Mouse (Mus musculus) hindbrain, embryonic 13.5 days (tissue): ENCODE measurements around the gene Emilin2. TPM values are rescaled to one million over a fixed set of nuclear protein-coding genes. Genes with fewer than 3 reads are reported as not detected.

Experiments used
- ATAC-seq: fragments of 200-750 bp; cut with Nextera tagmentation; 2 replicates; pipeline ENCODE4 v1.8.0; 2017; ENCODE audit warnings: moderate TSS enrichment; ENCODE audit not compliant: low FRiP score
- H3K27ac ChIP-seq: fragments of 300-500 bp; sonication (generic); 2 replicates; pipeline ENCODE4 v1.5.1; 2015; ENCODE audit warnings: inconsistent platforms, mild to moderate bottlenecking, moderate library complexity
- H3K27me3 ChIP-seq: fragments of 300-500 bp; sonication (generic); 2 replicates; pipeline ENCODE4 v1.6.1; 2015; ENCODE audit warnings: mild to moderate bottlenecking, inconsistent platforms
- H3K36me3 ChIP-seq: fragments of 300-500 bp; sonication (generic); 2 replicates; pipeline ENCODE4 v1.6.1; 2015; ENCODE audit warnings: mild to moderate bottlenecking, inconsistent platforms
- H3K4me1 ChIP-seq: fragments of 300-500 bp; sonication (generic); replicated peaks from 2 replicates; pipeline ENCODE4 v1.6.1; 2015; ENCODE audit warnings: inconsistent platforms
- H3K4me2 ChIP-seq: fragments of 300-500 bp; sonication (generic); 2 replicates; pipeline ENCODE4 v1.6.1; 2015; ENCODE audit warnings: inconsistent platforms, mild to moderate bottlenecking, moderate library complexity
- H3K4me3 ChIP-seq: fragments of 300-500 bp; sonication (generic); 2 replicates; pipeline ENCODE4 v1.5.1; 2015; ENCODE audit warnings: mild to moderate bottlenecking, inconsistent platforms
- H3K9ac ChIP-seq: fragments of 300-500 bp; sonication (generic); 2 replicates; pipeline ENCODE4 v1.6.1; 2015; ENCODE audit warnings: mild to moderate bottlenecking, inconsistent platforms
- H3K9me3 ChIP-seq: fragments of 300-500 bp; sonication (generic); 2 replicates; pipeline ENCODE4 v1.6.1; 2016; ENCODE audit warnings: inconsistent platforms
- WGBS: fragments of 180-500 bp; shearing (Covaris S2); methylation state at CpG from one replicate; pipeline ENCODE4 v1.1.7; 2015; 5-methylcytosine and 5-hydroxymethylcytosine counted together
- polyA plus RNA-seq: library from polyadenylated mRNA; unstranded; fragments of >200 nt; fragmentation: Nextera tagmentation; extraction: Ambion mirVana; gene quantifications from 2 replicates; pipeline ENCODE4 v1.2.1, GENCODE M21; 2015

Emilin2 gene
- polyA plus RNA-seq, 1 experiment from 2014 or later, result 2.2 TPM

GRCm38 (mm10) chr17:71238494-71238893 lies 73.3 kb downstream of the Emilin2 start:
- Histone ChIP-seq H3K27me3 (no peaks in the 10 kb centered on the region), H3K4me3 (no peak overlapping the region), H3K9me3 (no peaks in the 10 kb centered on the region), H3K27ac (no peak overlapping the region), H3K4me1 (no peaks in the 10 kb centered on the region), H3K9ac (no peak overlapping the region), H3K36me3 (peaks cover 80% of the 10 kb centered on the region), H3K4me2 (no peak overlapping the region)
- WGBS, result 96% methylated on average over 7 of the region's 7 CpGs
- ATAC-seq, result no peak

- H3K27ac ChIP-seq, result no peak overlapping the region
- no peaks in the 10 kb centered on the region for H3K27me3 ChIP-seq
- H3K9ac ChIP-seq, result no peak overlapping the region
- H3K36me3 ChIP-seq, result peaks cover 66% of the 10 kb centered on the region
- no peak overlapping the region for H3K4me2 ChIP-seq
- ATAC-seq, result no peak
- no peaks in the 10 kb centered on the region for H3K4me1 ChIP-seq
- no peak overlapping the region for H3K4me3 ChIP-seq
- WGBS, result 85% methylated on average over 12 of the region's 12 CpGs
- no peaks in the 10 kb centered on the region for H3K9me3 ChIP-seq
These were observed 76.4 kb downstream of the Emilin2 start for GRCm38 (mm10) chr17:71235229-71235958.

- H3K36me3 ChIP-seq, result peaks cover 58% of the 10 kb centered on the region
- no peaks in the 10 kb centered on the region for H3K9me3 ChIP-seq
- WGBS, result 90% methylated on average over 12 of the region's 12 CpGs
These were observed 77.7 kb downstream of the Emilin2 start for GRCm38 (mm10) chr17:71234041-71234594.

GRCm38 (mm10) chr17:71233210-71233609 lies 78.6 kb downstream of the Emilin2 start:
- WGBS, result 96% methylated on average over 4 of the region's 4 CpGs

More at GRCm38 (mm10) chr17:71234041-71234594, 77.7 kb downstream of the Emilin2 start:
- Histone ChIP-seq H3K4me3 (no peak overlapping the region), H3K4me1 (no peaks in the 10 kb centered on the region), H3K4me2 (no peak overlapping the region), H3K27ac (no peak overlapping the region), H3K9ac (no peak overlapping the region), H3K27me3 (no peaks in the 10 kb centered on the region)
- no peak for ATAC-seq

GRCm38 (mm10) chr17:71231998-71232397 lies 79.8 kb downstream of the Emilin2 start:
- Histone ChIP-seq H3K27ac (no peak overlapping the region), H3K36me3 (peaks cover 36% of the 10 kb centered on the region), H3K4me3 (no peak overlapping the region), H3K27me3 (no peaks in the 10 kb centered on the region), H3K9ac (no peak overlapping the region), H3K9me3 (no peaks in the 10 kb centered on the region), H3K4me1 (no peaks in the 10 kb centered on the region), H3K4me2 (no peak overlapping the region)
- no peak for ATAC-seq
- WGBS, result 100% methylated on average over 2 of the region's 2 CpGs

More at GRCm38 (mm10) chr17:71233210-71233609, 78.6 kb downstream of the Emilin2 start:
- peaks cover 49% of the 10 kb centered on the region for H3K36me3 ChIP-seq
- H3K4me2 ChIP-seq, result no peak overlapping the region
- no peaks in the 10 kb centered on the region for H3K27me3 ChIP-seq
- H3K9me3 ChIP-seq, result no peaks in the 10 kb centered on the region
- no peak overlapping the region for H3K9ac ChIP-seq
- no peaks in the 10 kb centered on the region for H3K4me1 ChIP-seq
- no peak overlapping the region for H3K4me3 ChIP-seq
- no peak for ATAC-seq
- H3K27ac ChIP-seq, result no peak overlapping the region

- Histone ChIP-seq H3K4me1 (no peaks in the 10 kb centered on the region), H3K36me3 (peaks cover 27% of the 10 kb centered on the region), H3K9ac (no peak overlapping the region), H3K9me3 (no peaks in the 10 kb centered on the region), H3K27me3 (no peaks in the 10 kb centered on the region), H3K27ac (0 out of 2 replicates have a peak overlapping the region, but pooled peaks have one; percentile 8), H3K4me2 (no peak overlapping the region), H3K4me3 (no peak overlapping the region)
- WGBS, result 81% methylated on average over 9 of the region's 9 CpGs
- peak; percentile 49; the same call in 1 of the 2 replicates for ATAC-seq
These were observed 81.6 kb downstream of the Emilin2 start for GRCm38 (mm10) chr17:71230108-71230709.

- 85% methylated on average over 7 of the region's 7 CpGs for WGBS
- no peaks in the 10 kb centered on the region for H3K9me3 ChIP-seq
These were observed 83.1 kb downstream of the Emilin2 start for GRCm38 (mm10) chr17:71228651-71229050.

GRCm38 (mm10) chr17:71227128-71227895 lies 84.5 kb downstream of the Emilin2 start:
- no peak overlapping the region for H3K27ac ChIP-seq
- 90% methylated on average over 9 of the region's 9 CpGs for WGBS
- no peak for ATAC-seq
- H3K9ac ChIP-seq, result no peak overlapping the region
- peaks cover 17% of the 10 kb centered on the region for H3K36me3 ChIP-seq
- peaks cover 3% of the 10 kb centered on the region; the same call in 1 of the 2 replicates for H3K4me1 ChIP-seq
- no peaks in the 10 kb centered on the region for H3K27me3 ChIP-seq
- H3K9me3 ChIP-seq, result no peaks in the 10 kb centered on the region
- no peak overlapping the region for H3K4me2 ChIP-seq
- H3K4me3 ChIP-seq, result no peak overlapping the region

More at GRCm38 (mm10) chr17:71228651-71229050, 83.1 kb downstream of the Emilin2 start:
- Histone ChIP-seq H3K4me2 (no peak overlapping the region), H3K4me3 (no peak overlapping the region), H3K4me1 (peaks cover 3% of the 10 kb centered on the region; the same call in 1 of the 2 replicates), H3K27me3 (no peaks in the 10 kb centered on the region), H3K36me3 (peaks cover 23% of the 10 kb centered on the region), H3K9ac (no peak overlapping the region), H3K27ac (no peak overlapping the region)
- ATAC-seq, result no peak

GRCm38 (mm10) chr17:71225091-71225490 lies 86.7 kb downstream of the Emilin2 start:
- no peak overlapping the region for H3K27ac ChIP-seq
- no peak overlapping the region for H3K4me3 ChIP-seq
- H3K4me1 ChIP-seq, result peaks cover 3% of the 10 kb centered on the region; the same call in 1 of the 2 replicates
- peaks cover 11% of the 10 kb centered on the region; the same call in 1 of the 2 replicates for H3K36me3 ChIP-seq
- H3K4me2 ChIP-seq, result no peak overlapping the region
- H3K27me3 ChIP-seq, result no peaks in the 10 kb centered on the region
- no peak overlapping the region for H3K9ac ChIP-seq
- H3K9me3 ChIP-seq, result no peaks in the 10 kb centered on the region
- WGBS, result 34% methylated on average over 5 of the region's 5 CpGs
- ATAC-seq, result no peak

GRCm38 (mm10) chr17:71224521-71224920 lies 87.3 kb downstream of the Emilin2 start:
- H3K36me3 ChIP-seq, result peaks cover 11% of the 10 kb centered on the region; the same call in 1 of the 2 replicates

GRCm38 (mm10) chr17:71223676-71224075 lies 88.1 kb downstream of the Emilin2 start:
- H3K36me3 ChIP-seq, result peaks cover 11% of the 10 kb centered on the region; the same call in 1 of the 2 replicates
- WGBS, result 82% methylated on average over 5 of the region's 5 CpGs
- no peak overlapping the region for H3K9ac ChIP-seq
- no peak overlapping the region for H3K4me2 ChIP-seq
- peaks cover 3% of the 10 kb centered on the region; the same call in 1 of the 2 replicates for H3K4me1 ChIP-seq
- no peaks in the 10 kb centered on the region for H3K9me3 ChIP-seq
- no peak for ATAC-seq
- no peaks in the 10 kb centered on the region for H3K27me3 ChIP-seq
- H3K27ac ChIP-seq, result no peak overlapping the region
- H3K4me3 ChIP-seq, result no peak overlapping the region

More at GRCm38 (mm10) chr17:71224521-71224920, 87.3 kb downstream of the Emilin2 start:
- peaks cover 3% of the 10 kb centered on the region; the same call in 1 of the 2 replicates for H3K4me1 ChIP-seq
- H3K4me3 ChIP-seq, result no peak overlapping the region
- no peaks in the 10 kb centered on the region for H3K27me3 ChIP-seq
- no peak overlapping the region for H3K9ac ChIP-seq
- no peak overlapping the region for H3K4me2 ChIP-seq
- H3K9me3 ChIP-seq, result no peaks in the 10 kb centered on the region
- 67% methylated on average over 2 of the region's 2 CpGs for WGBS
- ATAC-seq, result no peak
- H3K27ac ChIP-seq, result no peak overlapping the region

- H3K9me3 ChIP-seq, result 0 out of 2 replicates have a peak, but pooled peaks cover 3% of the 10 kb centered on the region
- H3K4me1 ChIP-seq, result peaks cover 3% of the 10 kb centered on the region; the same call in 1 of the 2 replicates
- H3K36me3 ChIP-seq, result peaks cover 20% of the 10 kb centered on the region
- WGBS, result 93% methylated on average over 3 of the region's 3 CpGs
- H3K27me3 ChIP-seq, result no peaks in the 10 kb centered on the region
- ATAC-seq, result no peak
- H3K4me3 ChIP-seq, result no peak overlapping the region
- no peak overlapping the region for H3K9ac ChIP-seq
- H3K27ac ChIP-seq, result no peak overlapping the region
- no peak overlapping the region for H3K4me2 ChIP-seq
These were observed 90.4 kb downstream of the Emilin2 start for GRCm38 (mm10) chr17:71221383-71221782.
